Mouse (Mus musculus) MEL (cell line): ENCODE results near the gene Slc30a1. TPM values are rescaled to one million over a fixed set of nuclear protein-coding genes. Genes with fewer than 3 reads are reported as not detected.

Experiments used
- DNase-seq: peaks from one replicate; pipeline ENCODE4 v3.0.0; 2011; ENCODE audit warnings: low read depth, low spot score
- H3K27ac ChIP-seq: 2 replicates; pipeline ENCODE4 v1.5.1; 2012; ENCODE audit warnings: low read depth, mild to moderate bottlenecking, control low read depth, low read length, moderate library complexity; ENCODE audit not compliant: control insufficient read depth
- H3K27me3 ChIP-seq, 2 experiments: fragments of 150-350 bp in 1 of 2; sonication (generic) in 1 of 2; 2 replicates each; pipeline ENCODE4 v1.6.1; 2012; ENCODE audit warnings: low read length in 2 of 2, mild to moderate bottlenecking in 2 of 2, improper control_type of control experiment in 1 of 2, moderate library complexity in 1 of 2; ENCODE audit not compliant: insufficient read depth in 2 of 2, control insufficient read depth in 1 of 2
- H3K36me3 ChIP-seq, 2 experiments: 2 replicates each; pipeline ENCODE4 v1.6.1; 2012 to 2014; ENCODE audit warnings: low read length in 2 of 2, improper control_type of control experiment in 1 of 2, inconsistent platforms in 1 of 2, mild to moderate bottlenecking in 1 of 2; ENCODE audit not compliant: insufficient read depth in 2 of 2, control insufficient read depth in 1 of 2
- H3K4me1 ChIP-seq, 2 experiments: fragments of 150-350 bp in 1 of 2; sonication (generic) in 1 of 2; 2 replicates each; pipeline ENCODE4 v1.6.1; 2012; ENCODE audit warnings: low read length in 2 of 2, improper control_type of control experiment in 1 of 2, mild to moderate bottlenecking in 1 of 2; ENCODE audit not compliant: insufficient read depth in 2 of 2, control insufficient read depth in 1 of 2
- H3K4me3 ChIP-seq, 2 experiments: fragments of 150-350 bp in 1 of 2; sonication (generic) in 1 of 2; 2 replicates each; pipeline ENCODE4 v1.5.1; 2012; ENCODE audit warnings: low read depth in 2 of 2, low read length in 2 of 2, mild to moderate bottlenecking in 2 of 2, moderate library complexity in 2 of 2, control low read depth in 1 of 2, improper control_type of control experiment in 1 of 2; ENCODE audit not compliant: control insufficient read depth in 1 of 2, insufficient read depth in 1 of 2
- H3K79me2 ChIP-seq: 2 replicates; pipeline ENCODE4 v1.6.1; 2012; ENCODE audit warnings: mild to moderate bottlenecking, low read length, moderate library complexity; ENCODE audit not compliant: control insufficient read depth, poor library complexity, insufficient read depth
- H3K9ac ChIP-seq: 2 replicates; pipeline ENCODE4 v1.6.1; 2012; ENCODE audit warnings: low read depth, mild to moderate bottlenecking, control low read depth, low read length, moderate library complexity; ENCODE audit not compliant: control insufficient read depth, poor library complexity, severe bottlenecking
- H3K9me3 ChIP-seq: fragments of 150-350 bp; sonication (generic); replicated peaks from 2 replicates; pipeline ENCODE4 v1.6.1; 2012; ENCODE audit warnings: mild to moderate bottlenecking, low read length, improper control_type of control experiment, moderate library complexity; ENCODE audit not compliant: insufficient read depth
- BHLHE40 ChIP-seq: IDR thresholded peaks from 2 replicates; pipeline ENCODE4 v1.6.1; 2012; ENCODE audit warnings: low read depth, mild to moderate bottlenecking, inconsistent platforms, low read length, improper control_type of control experiment, borderline replicate concordance
- CHD2 ChIP-seq: IDR thresholded peaks from 2 replicates; pipeline ENCODE4 v1.6.1; 2011; ENCODE audit warnings: low read length, improper control_type of control experiment
- CTCF ChIP-seq, 3 experiments: IDR thresholded peaks in 2 of 3; conservative IDR thresholded peaks in 1 of 3; 2 replicates each; pipeline ENCODE4 v1.5.1; 2011 to 2012; ENCODE audit warnings: low read length in 3 of 3, low read depth in 2 of 3, mild to moderate bottlenecking in 2 of 3, improper control_type of control experiment in 1 of 3, inconsistent platforms in 1 of 3, mixed read lengths in 1 of 3, moderate library complexity in 1 of 3; ENCODE audit not compliant: control insufficient read depth in 1 of 3, insufficient read depth in 1 of 3, poor library complexity in 1 of 3, severe bottlenecking in 1 of 3
- E2F4 ChIP-seq: IDR thresholded peaks from 2 replicates; pipeline ENCODE4 v1.6.1; 2011; ENCODE audit warnings: low read depth, low read length, improper control_type of control experiment, borderline replicate concordance
- ELF1 ChIP-seq: IDR thresholded peaks from 2 replicates; pipeline ENCODE4 v1.6.1; 2014; ENCODE audit warnings: low read depth, mild to moderate bottlenecking, inconsistent platforms, low read length, improper control_type of control experiment, moderate library complexity
- EP300 ChIP-seq, 2 experiments: IDR thresholded peaks; 2 replicates each; pipeline ENCODE4 v1.6.1; 2011; ENCODE audit warnings: improper control_type of control experiment in 2 of 2, low read length in 2 of 2, low read depth in 1 of 2, mild to moderate bottlenecking in 1 of 2
- ETS1 ChIP-seq: IDR thresholded peaks from 2 replicates; pipeline ENCODE4 v1.6.1; 2012; ENCODE audit warnings: low read depth, mild to moderate bottlenecking, inconsistent platforms, low read length, improper control_type of control experiment, moderate library complexity
- GATA1 ChIP-seq: IDR thresholded peaks from 2 replicates; pipeline ENCODE4 v1.6.1; 2011; ENCODE audit warnings: low read depth, low read length, improper control_type of control experiment
- JUND ChIP-seq: IDR thresholded peaks from 2 replicates; pipeline ENCODE4 v1.6.1; 2011; ENCODE audit warnings: low read depth, mild to moderate bottlenecking, improper control_type of control experiment, low read length
- KAT2A ChIP-seq: conservative IDR thresholded peaks from 2 replicates; pipeline ENCODE4 v1.6.1; 2012; ENCODE audit warnings: low read depth, low read length, improper control_type of control experiment, inconsistent platforms
- MAFK ChIP-seq: IDR thresholded peaks from 2 replicates; pipeline ENCODE4 v1.6.1; 2011; ENCODE audit warnings: low read depth, mild to moderate bottlenecking, low read length, improper control_type of control experiment, borderline replicate concordance
- MAX ChIP-seq: IDR thresholded peaks from 2 replicates; pipeline ENCODE4 v1.6.1; 2011; ENCODE audit warnings: low read length, improper control_type of control experiment
- MAZ ChIP-seq: IDR thresholded peaks from 2 replicates; pipeline ENCODE4 v1.6.1; 2012; ENCODE audit warnings: low read depth, mild to moderate bottlenecking, inconsistent platforms, low read length, improper control_type of control experiment
- MEF2A ChIP-seq: IDR thresholded peaks from 2 replicates; pipeline ENCODE4 v1.6.1; 2014; ENCODE audit warnings: low read depth, mild to moderate bottlenecking, inconsistent platforms, low read length, improper control_type of control experiment; ENCODE audit not compliant: poor library complexity, insufficient replicate concordance, severe bottlenecking; ENCODE audit errors: extremely low read depth
- MXI1 ChIP-seq: IDR thresholded peaks from 2 replicates; pipeline ENCODE4 v1.6.1; 2011; ENCODE audit warnings: mild to moderate bottlenecking, low read depth, low read length, improper control_type of control experiment
- MYB ChIP-seq: IDR thresholded peaks from 2 replicates; pipeline ENCODE4 v1.6.1; 2011; ENCODE audit warnings: mild to moderate bottlenecking, low read depth, low read length, improper control_type of control experiment
- MYC ChIP-seq: IDR thresholded peaks from 2 replicates; pipeline ENCODE4 v1.6.1; 2011; ENCODE audit warnings: low read depth, mild to moderate bottlenecking, low read length, improper control_type of control experiment, moderate library complexity
- NRF1 ChIP-seq: IDR thresholded peaks from 2 replicates; pipeline ENCODE4 v1.6.1; 2014; ENCODE audit warnings: low read depth, mild to moderate bottlenecking, inconsistent platforms, low read length, improper control_type of control experiment, moderate library complexity; ENCODE audit not compliant: poor library complexity, insufficient read depth, severe bottlenecking
- POLR2AphosphoS2 ChIP-seq: IDR thresholded peaks from 2 replicates; pipeline ENCODE4 v1.6.1; 2011; ENCODE audit warnings: low read length, improper control_type of control experiment
- POLR2AphosphoS5 ChIP-seq: IDR thresholded peaks from 2 replicates; pipeline ENCODE4 v1.6.1; 2012; ENCODE audit warnings: low read depth, borderline replicate concordance, mild to moderate bottlenecking, inconsistent platforms, low read length, moderate library complexity, mixed read lengths
- RAD21 ChIP-seq: IDR thresholded peaks from 2 replicates; pipeline ENCODE4 v1.6.1; 2011; ENCODE audit warnings: mild to moderate bottlenecking, low read depth, low read length, improper control_type of control experiment
- RCOR1 ChIP-seq: IDR thresholded peaks from 2 replicates; pipeline ENCODE4 v1.6.1; 2012; ENCODE audit warnings: low read depth, mild to moderate bottlenecking, inconsistent platforms, low read length, improper control_type of control experiment
- SIN3A ChIP-seq: IDR thresholded peaks from 2 replicates; pipeline ENCODE4 v1.6.1; 2012; ENCODE audit warnings: low read length, improper control_type of control experiment, inconsistent platforms
- SMC3 ChIP-seq: IDR thresholded peaks from 2 replicates; pipeline ENCODE4 v1.6.1; 2011; ENCODE audit warnings: low read depth, low read length, improper control_type of control experiment
- TAL1 ChIP-seq: IDR thresholded peaks from 2 replicates; pipeline ENCODE4 v1.6.1; 2012; ENCODE audit warnings: mild to moderate bottlenecking, inconsistent platforms, low read length, moderate library complexity, mixed read lengths
- TCF12 ChIP-seq: IDR thresholded peaks from 2 replicates; pipeline ENCODE4 v1.6.1; 2014; ENCODE audit warnings: low read depth, mild to moderate bottlenecking, inconsistent platforms, low read length, improper control_type of control experiment, moderate library complexity
- USF1 ChIP-seq: IDR thresholded peaks from 2 replicates; pipeline ENCODE4 v1.6.1; 2014; ENCODE audit warnings: low read depth, mild to moderate bottlenecking, inconsistent platforms, low read length, improper control_type of control experiment, moderate library complexity
- USF2 ChIP-seq, 2 experiments: IDR thresholded peaks; 2 replicates each; pipeline ENCODE4 v1.6.1; 2011 to 2012; ENCODE audit warnings: improper control_type of control experiment in 2 of 2, low read length in 2 of 2, borderline replicate concordance in 1 of 2, inconsistent platforms in 1 of 2, low read depth in 1 of 2, mild to moderate bottlenecking in 1 of 2; ENCODE audit not compliant: insufficient read depth in 1 of 2
- ZC3H11A ChIP-seq: IDR thresholded peaks from 2 replicates; pipeline ENCODE4 v1.6.1; 2012; ENCODE audit warnings: low read depth, mild to moderate bottlenecking, inconsistent platforms, low read length, improper control_type of control experiment
- ZMIZ1 ChIP-seq: IDR thresholded peaks from 2 replicates; pipeline ENCODE4 v1.6.1; 2012; ENCODE audit warnings: low read depth, mild to moderate bottlenecking, inconsistent platforms, low read length, improper control_type of control experiment, moderate library complexity
- polyA plus RNA-seq, 2 experiments: library from polyadenylated mRNA; stranded (reverse) in 1 of 2; unstranded in 1 of 2; fragments of >175 nt in 1 of 2; fragments of >200 nt in 1 of 2; gene quantifications; 2 replicates each; pipeline versions ENCODE4 v1.2.1 to v1.2.4; 2012; ENCODE audit warnings: low replicate concordance in 2 of 2, low read depth in 1 of 2; ENCODE audit not compliant: insufficient read length in 2 of 2, insufficient read depth in 1 of 2, missing spikeins in 1 of 2
- total RNA-seq: library from RNA; depleted of rRNA; stranded (reverse); fragments of 300-350 nt; gene quantifications from 2 replicates; pipeline ENCODE4 v1.2.3, GENCODE M21; 2012

Gene Slc30a1
- total and polyA plus RNA-seq, 3 experiments = 10.4 to 10.7 TPM; not detected in 1

- Histone ChIP-seq H3K4me3 (no peak overlapping the region), H3K36me3 (peaks cover 0 to 6% of the 10 kb centered on the region in 2 experiments; a peak in 2 of 4 replicates), H3K4me1 (peaks cover 0 to 21% of the 10 kb centered on the region in 2 experiments; a peak in 3 of 4 replicates), H3K79me2 (no peaks in the 10 kb centered on the region), H3K9ac (no peak overlapping the region), H3K27me3 (no peaks in the 10 kb centered on the region; a peak in 1 of 4 replicates)
- DNase-seq = no peak
- no peak for TF ChIP-seq RAD21
- TF ChIP-seq, all 39 proteins: peak for 0
- no peak overlapping the region for H3K27ac ChIP-seq
- H3K9me3 ChIP-seq = no peaks in the 10 kb centered on the region
Measured at GRCm38 (mm10) chr1:191872076-191872710, 34.4 kb upstream of the Slc30a1 start.

- Histone ChIP-seq H3K36me3 (peaks cover 0 to 6% of the 10 kb centered on the region in 2 experiments; a peak in 2 of 4 replicates), H3K27me3 (no peaks in the 10 kb centered on the region), H3K9me3 (no peaks in the 10 kb centered on the region), H3K27ac (peak overlapping the region; percentile 74), H3K9ac (no peak overlapping the region; the same call in 1 of the 2 replicates), H3K4me3 (peak overlapping the region; percentile 38 to 48), H3K79me2 (no peaks in the 10 kb centered on the region), H3K4me1 (peaks cover 0 to 23% of the 10 kb centered on the region in 2 experiments; a peak in 3 of 4 replicates)
- peak; percentile 91 for DNase-seq
- no peak for TF ChIP-seq MAFK
- no peak for TF ChIP-seq USF1
- TF ChIP-seq POLR2AphosphoS2 = no peak
- peak; percentile 19; the same call in 1 of the 2 replicates for TF ChIP-seq SIN3A
- peak; percentile 88 for TF ChIP-seq ETS1
- TF ChIP-seq MEF2A = no peak
- TF ChIP-seq RAD21 = no peak
- TF ChIP-seq RCOR1 = peak; percentile 100
- TF ChIP-seq E2F4 = no peak
- peak; percentile 90 for TF ChIP-seq GATA1
- TF ChIP-seq ZMIZ1 = no peak
- TF ChIP-seq KAT2A = no peak
- no peak for TF ChIP-seq USF2 (IDR thresholded peaks at IDR 0.05; ENCODE audit: borderline replicate concordance in 1 of 2, insufficient read depth in 1 of 2, low read depth in 1 of 2, low read length in 2 of 2)
- peak; percentile 93 for TF ChIP-seq TAL1
- no peak for TF ChIP-seq CTCF (IDR thresholded peaks at IDR 0.05 in 2 of 3, conservative IDR thresholded peaks at IDR 0.05 in 1 of 3; ENCODE audit: control insufficient read depth in 1 of 3, insufficient read depth in 1 of 3, low read depth in 2 of 3, low read length in 3 of 3, poor library complexity in 1 of 3, severe bottlenecking in 1 of 3)
- peak; percentile 93 for TF ChIP-seq TCF12
- TF ChIP-seq MYC = no peak
- no peak for TF ChIP-seq POLR2AphosphoS5
- TF ChIP-seq BHLHE40 = peak; percentile 19; the same call in 1 of the 2 replicates
- TF ChIP-seq EP300 (IDR thresholded peaks at IDR 0.05; ENCODE audit: low read depth in 1 of 2, low read length in 2 of 2) = peak; percentile 74 to 93
- TF ChIP-seq ZC3H11A = no peak
- 0 out of 2 replicates have a peak, but pooled peaks have one; percentile 22 for TF ChIP-seq MAZ
- TF ChIP-seq JUND = no peak
- no peak for TF ChIP-seq CHD2
- TF ChIP-seq MAX = no peak
- TF ChIP-seq MXI1 = no peak
- TF ChIP-seq MYB = no peak; the same call in 1 of the 2 replicates
- TF ChIP-seq ELF1 = no peak
- TF ChIP-seq SMC3 = no peak
- TF ChIP-seq NRF1 = no peak
Measured at GRCm38 (mm10) chr1:191875006-191875405, 31.6 kb upstream of the Slc30a1 start.
